Mouse (Mus musculus) forebrain, embryonic 12.5 days (tissue): ENCODE measurements at regions not wholly inside any gene's neighbourhood (a gene's known extent, or its start where the extent isn't known, plus 50 kb on each side); places are given as distances from the start of the nearest gene placed in this dataset.
"Not testable (repeated sequence)": the region's sequence is repeated elsewhere in the genome, so short reads cannot be mapped to it uniquely, and the experiment has no call there.

Source experiments
- ATAC-seq: fragments of 200-750 bp; cut with Nextera tagmentation; 2 replicates; pipeline ENCODE4 v1.8.0; 2017; ENCODE audit warnings: moderate TSS enrichment; ENCODE audit not compliant: low FRiP score
- H3K27ac ChIP-seq: fragments of 300-500 bp; sonication (generic); 2 replicates; pipeline ENCODE4 v1.5.1; 2016; ENCODE audit warnings: mild to moderate bottlenecking
- H3K27me3 ChIP-seq: fragments of 300-500 bp; sonication (generic); 2 replicates; pipeline ENCODE4 v1.6.1; 2016; ENCODE audit warnings: mild to moderate bottlenecking
- H3K36me3 ChIP-seq: fragments of 300-500 bp; sonication (generic); replicated peaks from 2 replicates; pipeline ENCODE4 v1.6.1; 2016; ENCODE audit warnings: mild to moderate bottlenecking
- H3K4me1 ChIP-seq: fragments of 300-500 bp; sonication (generic); 2 replicates; pipeline ENCODE4 v1.6.1; 2016
- H3K4me2 ChIP-seq: fragments of 300-500 bp; sonication (generic); 2 replicates; pipeline ENCODE4 v1.6.1; 2016; ENCODE audit warnings: mild to moderate bottlenecking, moderate library complexity
- H3K4me3 ChIP-seq: fragments of 300-500 bp; sonication (generic); replicated peaks from 2 replicates; pipeline ENCODE4 v1.5.1; 2016; ENCODE audit warnings: mild to moderate bottlenecking
- H3K9ac ChIP-seq: fragments of 300-500 bp; sonication (generic); 2 replicates; pipeline ENCODE4 v1.6.1; 2016; ENCODE audit warnings: mild to moderate bottlenecking
- H3K9me3 ChIP-seq: fragments of 300-500 bp; sonication (generic); 2 replicates; pipeline ENCODE4 v1.6.1; 2016
- WGBS: fragments of 180-500 bp; shearing (Covaris S2); methylation state at CpG from one replicate; pipeline ENCODE4 v1.1.7; 2016; 5-methylcytosine and 5-hydroxymethylcytosine counted together

GRCm38 (mm10) chr1:4622408-4622807 is 185.3 kb upstream of the Gm37988 start:
- Histone ChIP-seq H3K4me3 (no peak overlapping the region), H3K4me1 (no peaks in the 10 kb centered on the region), H3K4me2 (no peak overlapping the region), H3K27ac (no peak overlapping the region), H3K27me3 (no peaks in the 10 kb centered on the region), H3K36me3 (no peaks in the 10 kb centered on the region), H3K9me3 (no peaks in the 10 kb centered on the region), H3K9ac (no peak overlapping the region)
- 77% methylated on average over 5 of the region's 5 CpGs for WGBS
- no peak for ATAC-seq

DNA sequence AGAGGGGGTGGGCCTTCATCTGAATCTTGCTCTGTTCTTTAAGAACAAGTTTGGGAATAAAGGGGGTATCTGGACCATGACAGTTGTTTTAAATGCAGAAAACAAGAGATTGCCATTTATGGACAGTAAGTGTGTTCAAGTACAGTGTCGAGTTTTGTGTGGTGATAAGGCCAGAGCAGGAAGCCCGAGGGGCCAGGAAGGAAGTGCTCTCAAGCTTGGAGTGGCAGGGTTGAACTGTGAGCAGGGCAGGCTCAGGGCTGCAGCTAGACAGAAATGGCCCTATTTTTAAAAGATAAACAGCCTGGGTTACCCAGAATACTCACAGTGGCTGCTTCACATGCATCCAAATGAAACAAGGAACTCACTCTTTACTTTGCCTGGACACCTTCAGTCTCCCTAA is 184.4 kb upstream of the Gm37988 start:
- H3K4me2 ChIP-seq, result no peak overlapping the region
- no peak for ATAC-seq
- H3K27ac ChIP-seq, result no peak overlapping the region
- H3K9me3 ChIP-seq, result no peaks in the 10 kb centered on the region
- no peaks in the 10 kb centered on the region for H3K27me3 ChIP-seq
- no peak overlapping the region for H3K9ac ChIP-seq
- 84% methylated on average over 2 of the region's 2 CpGs for whole genome bisulfite sequencing
- no peaks in the 10 kb centered on the region for H3K4me1 ChIP-seq
- H3K4me3 ChIP-seq, result no peak overlapping the region
- no peaks in the 10 kb centered on the region for H3K36me3 ChIP-seq

DNA sequence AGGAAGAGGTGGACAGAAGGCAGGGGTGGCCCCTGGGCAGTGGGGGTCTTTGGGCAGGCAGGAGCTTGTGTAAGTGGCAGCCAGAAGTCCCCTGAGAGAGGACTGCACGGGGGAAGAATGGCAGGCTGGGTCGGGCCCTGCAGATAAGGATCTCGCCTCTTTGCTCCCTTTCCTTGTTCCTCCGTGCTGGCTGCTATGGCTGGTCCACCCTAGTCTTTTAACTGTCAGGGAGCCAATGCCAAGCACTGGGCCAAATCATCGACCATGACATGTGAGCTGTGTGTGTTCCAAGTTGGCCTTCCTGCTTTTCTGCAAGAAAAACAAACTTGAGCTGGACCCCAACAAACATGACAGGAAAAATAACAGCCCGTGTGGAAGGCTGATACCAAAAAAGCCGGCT is 153.8 kb upstream of the Gm37988 start:
- Histone ChIP-seq H3K27me3 (no peaks in the 10 kb centered on the region), H3K9ac (no peak overlapping the region), H3K4me3 (no peak overlapping the region), H3K9me3 (no peaks in the 10 kb centered on the region), H3K27ac (no peak overlapping the region), H3K36me3 (no peaks in the 10 kb centered on the region), H3K4me2 (no peak overlapping the region), H3K4me1 (no peaks in the 10 kb centered on the region)
- ATAC-seq, result no peak
- WGBS, result 77% methylated on average over 7 of the region's 7 CpGs

DNA sequence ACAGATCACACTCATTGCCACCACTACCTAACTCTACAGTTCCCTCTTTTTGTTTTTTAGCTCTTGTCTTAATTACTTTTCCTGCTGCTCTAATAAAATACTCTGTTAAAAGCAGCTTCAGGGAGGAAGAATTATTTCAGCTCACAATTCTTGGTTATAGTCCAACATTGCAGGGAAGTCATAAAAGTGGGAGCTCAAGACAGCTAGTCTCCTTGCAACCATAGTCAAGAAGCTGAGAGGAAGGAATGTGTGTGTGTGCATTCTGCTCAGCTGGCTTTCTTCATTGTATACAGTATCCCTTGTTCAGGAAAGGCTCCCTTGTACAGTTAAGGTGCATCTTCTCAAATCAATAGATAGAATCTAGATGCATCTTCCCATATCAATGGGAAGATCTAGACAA is 152.4 kb upstream of the Gm37988 start:
- H3K4me2 ChIP-seq, result no peak overlapping the region
- no peaks in the 10 kb centered on the region for H3K4me1 ChIP-seq
- H3K36me3 ChIP-seq, result no peaks in the 10 kb centered on the region
- ATAC-seq, result no peak
- no peak overlapping the region for H3K9ac ChIP-seq
- H3K4me3 ChIP-seq, result no peak overlapping the region
- no peaks in the 10 kb centered on the region for H3K9me3 ChIP-seq
- no peaks in the 10 kb centered on the region for H3K27me3 ChIP-seq
- no peak overlapping the region for H3K27ac ChIP-seq

GRCm38 (mm10) chr1:4656883-4657282 is 150.8 kb upstream of the Gm37988 start:
- ATAC-seq, result no peak
- H3K9ac ChIP-seq, result no peak overlapping the region
- WGBS, result 30% methylated on average over 5 of the region's 5 CpGs
- H3K9me3 ChIP-seq, result no peaks in the 10 kb centered on the region
- no peaks in the 10 kb centered on the region for H3K36me3 ChIP-seq
- no peak overlapping the region for H3K4me2 ChIP-seq
- H3K4me3 ChIP-seq, result no peak overlapping the region
- no peaks in the 10 kb centered on the region for H3K27me3 ChIP-seq
- H3K27ac ChIP-seq, result no peak overlapping the region
- no peaks in the 10 kb centered on the region for H3K4me1 ChIP-seq

DNA sequence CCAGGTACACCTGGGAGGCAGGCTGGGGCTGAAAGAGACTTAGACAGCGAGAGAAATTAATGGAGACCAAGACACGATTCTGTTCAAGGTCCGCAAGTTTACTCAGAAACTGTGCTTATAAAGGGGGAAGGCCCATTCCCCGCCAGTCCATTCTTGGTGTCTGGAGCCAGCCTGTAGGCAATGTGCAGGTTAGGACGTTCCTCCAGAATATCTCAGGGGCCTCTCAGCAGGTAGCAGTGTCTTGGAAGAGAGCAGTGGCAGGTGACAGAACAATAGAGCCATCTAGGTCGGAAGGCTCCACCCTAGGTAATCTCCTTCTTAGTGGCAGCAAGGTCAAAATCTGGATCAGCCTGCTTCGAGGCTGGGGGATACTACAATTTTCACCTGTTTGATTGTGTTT is 147.6 kb upstream of the Gm37988 start:
- not testable (repeated sequence) for H3K4me3 ChIP-seq, H3K4me2 ChIP-seq, H3K4me1 ChIP-seq, ATAC-seq, H3K9ac ChIP-seq, H3K9me3 ChIP-seq, H3K27me3 ChIP-seq, H3K27ac ChIP-seq, H3K36me3 ChIP-seq
- 79% methylated on average over 7 of the region's 7 CpGs for WGBS

- H3K27me3 ChIP-seq, H3K9me3 ChIP-seq, H3K4me1 ChIP-seq, H3K27ac ChIP-seq, H3K36me3 ChIP-seq, ATAC-seq, H3K4me3 ChIP-seq, H3K4me2 ChIP-seq, H3K9ac ChIP-seq: not testable (repeated sequence)
- WGBS, result 88% methylated on average over 5 of the region's 5 CpGs
These were observed 147.1 kb upstream of the Gm37988 start for GRCm38 (mm10) chr1:4660616-4661015.

GRCm38 (mm10) chr1:4661761-4662160 is 145.9 kb upstream of the Gm37988 start:
- 89% methylated on average over 1 of the region's 1 CpGs for WGBS
- no peaks in the 10 kb centered on the region for H3K27me3 ChIP-seq
- H3K9ac ChIP-seq, result no peak overlapping the region
- no peak overlapping the region for H3K4me3 ChIP-seq
- no peaks in the 10 kb centered on the region for H3K9me3 ChIP-seq
- H3K27ac ChIP-seq, result no peak overlapping the region
- H3K4me1 ChIP-seq, result no peaks in the 10 kb centered on the region
- H3K36me3 ChIP-seq, result no peaks in the 10 kb centered on the region
- H3K4me2 ChIP-seq, result no peak overlapping the region
- ATAC-seq, result no peak

DNA sequence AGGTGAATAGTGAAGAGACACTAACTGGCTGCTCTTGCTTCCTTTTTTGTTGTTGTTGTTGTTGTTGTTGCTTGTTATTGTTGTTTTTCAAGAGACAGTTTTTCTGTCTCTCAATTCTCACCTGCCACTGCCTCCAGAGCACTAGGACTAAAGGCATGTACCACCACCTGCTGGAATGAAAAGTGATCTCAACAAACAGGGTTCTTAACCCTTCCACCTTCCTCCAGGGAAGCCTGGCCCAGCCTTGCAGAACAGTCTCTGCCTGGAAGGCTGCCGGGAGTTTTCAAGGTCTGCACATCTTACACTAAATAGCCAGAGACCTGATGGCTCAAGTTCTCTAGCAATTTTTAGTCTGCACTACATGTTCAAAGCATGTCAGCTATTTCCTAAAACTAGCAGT is 138.0 kb upstream of the Gm37988 start:
- Histone ChIP-seq H3K9me3 (no peaks in the 10 kb centered on the region), H3K27me3 (no peaks in the 10 kb centered on the region), H3K27ac (no peak overlapping the region), H3K36me3 (no peaks in the 10 kb centered on the region), H3K4me1 (no peaks in the 10 kb centered on the region), H3K4me2 (no peak overlapping the region), H3K9ac (no peak overlapping the region), H3K4me3 (no peak overlapping the region)
- no peak for ATAC-seq
- 68% methylated on average over 1 of the region's 1 CpGs for WGBS

GRCm38 (mm10) chr1:4671237-4672019 is 136.3 kb upstream of the Gm37988 start:
- 72% methylated on average over 1 of the region's 1 CpGs for WGBS

GRCm38 (mm10) chr1:4672344-4672743 is 135.3 kb upstream of the Gm37988 start:
- Histone ChIP-seq H3K27me3 (no peaks in the 10 kb centered on the region), H3K36me3 (no peaks in the 10 kb centered on the region), H3K4me3 (no peak overlapping the region), H3K4me1 (no peaks in the 10 kb centered on the region), H3K9me3 (no peaks in the 10 kb centered on the region), H3K4me2 (no peak overlapping the region), H3K9ac (no peak overlapping the region), H3K27ac (no peak overlapping the region)
- WGBS, result 82% methylated on average over 4 of the region's 4 CpGs
- no peak for ATAC-seq

More at GRCm38 (mm10) chr1:4671237-4672019, 136.3 kb upstream of the Gm37988 start:
- H3K4me3 ChIP-seq, result no peak overlapping the region
- H3K4me2 ChIP-seq, result no peak overlapping the region
- H3K27me3 ChIP-seq, result no peaks in the 10 kb centered on the region
- no peaks in the 10 kb centered on the region for H3K9me3 ChIP-seq
- no peak overlapping the region for H3K27ac ChIP-seq
- H3K4me1 ChIP-seq, result no peaks in the 10 kb centered on the region
- no peak overlapping the region for H3K9ac ChIP-seq
- no peak for ATAC-seq
- H3K36me3 ChIP-seq, result no peaks in the 10 kb centered on the region

DNA sequence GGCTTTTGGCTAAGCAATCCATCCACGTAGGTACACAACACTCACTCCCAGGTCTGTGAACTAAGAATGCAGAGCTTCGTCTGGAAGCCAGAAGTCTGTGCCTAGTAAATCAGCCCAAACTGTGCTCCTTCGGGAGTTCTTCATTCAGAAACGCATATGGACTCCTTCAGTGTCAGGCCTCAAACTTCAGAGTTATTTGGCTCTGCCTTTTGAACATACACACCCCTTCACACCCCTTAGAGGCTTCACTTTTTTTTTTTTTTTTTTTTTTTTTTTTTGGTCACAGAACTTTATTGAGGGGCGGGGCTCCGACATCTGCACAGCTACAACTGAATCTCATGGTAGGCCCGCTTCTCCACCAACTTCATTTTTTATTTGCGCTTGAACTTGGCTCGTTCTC is 120.1 kb upstream of the Gm37988 start:
- no peaks in the 10 kb centered on the region for H3K36me3 ChIP-seq
- 93% methylated on average over 9 of the region's 9 CpGs for WGBS
- no peak for ATAC-seq

GRCm38 (mm10) chr1:4689096-4689495 is 118.6 kb upstream of the Gm37988 start:
- Histone ChIP-seq H3K4me2 (peak overlapping the region; percentile 34), H3K36me3 (no peaks in the 10 kb centered on the region), H3K9me3 (no peaks in the 10 kb centered on the region), H3K27me3 (0 out of 2 replicates have a peak, but pooled peaks cover 3% of the 10 kb centered on the region), H3K9ac (no peak overlapping the region), H3K4me1 (no peaks in the 10 kb centered on the region), H3K27ac (no peak overlapping the region), H3K4me3 (peak overlapping the region; percentile 14; the same call in 1 of the 2 replicates)
- ATAC-seq, result no peak
- 20% methylated on average over 26 of the region's 26 CpGs for WGBS

More for the DNA sequence above, 120.1 kb upstream of the Gm37988 start:
- Histone ChIP-seq H3K27me3 (0 out of 2 replicates have a peak, but pooled peaks cover 3% of the 10 kb centered on the region), H3K4me3 (no peak overlapping the region), H3K27ac (no peak overlapping the region), H3K4me1 (no peaks in the 10 kb centered on the region), H3K4me2 (no peak overlapping the region), H3K9me3 (no peaks in the 10 kb centered on the region), H3K9ac (no peak overlapping the region)
